Mouse (Mus musculus) heart, adult 2 months (tissue): ENCODE data around the gene Ptpn6. TPM values are rescaled to one million over a fixed set of nuclear protein-coding genes. Genes with fewer than 3 reads are reported as not detected.

Experiments
- DNase-seq, 2 experiments: peaks; one replicate each; pipeline ENCODE4 v3.0.0; 2021
- H3K27ac ChIP-seq: fragments of 200-600 bp; 2 replicates; pipeline ENCODE4 v1.8.1; 2022
- H3K27me3 ChIP-seq: fragments of 200-500 bp; 2 replicates; pipeline ENCODE4 v1.6.1; 2012; ENCODE audit warnings: mild to moderate bottlenecking, low read length, inconsistent platforms, mixed read lengths; ENCODE audit not compliant: control insufficient read depth, insufficient read depth
- H3K36me3 ChIP-seq: fragments of 200-500 bp; 2 replicates; pipeline ENCODE4 v1.6.1; 2012; ENCODE audit warnings: low read length, inconsistent platforms; ENCODE audit not compliant: control insufficient read depth, insufficient read depth
- H3K4me1 ChIP-seq: fragments of 200-500 bp; 2 replicates; pipeline ENCODE4 v1.6.1; 2011; ENCODE audit warnings: low read length; ENCODE audit not compliant: control insufficient read depth, insufficient read depth
- H3K4me3 ChIP-seq: fragments of 200-600 bp; 2 replicates; pipeline ENCODE4 v1.8.1; 2022
- H3K79me2 ChIP-seq: fragments of 200-500 bp; replicated peaks from 2 replicates; pipeline ENCODE4 v1.6.1; 2012; ENCODE audit warnings: mild to moderate bottlenecking, inconsistent platforms, low read length, moderate library complexity, mixed read lengths; ENCODE audit not compliant: control insufficient read depth, insufficient read depth
- H3K9ac ChIP-seq: fragments of 200-500 bp; 2 replicates; pipeline ENCODE4 v1.6.1; 2012; ENCODE audit warnings: low read depth, mild to moderate bottlenecking, control low read depth, inconsistent platforms, low read length, mixed read lengths
- CTCF ChIP-seq: fragments of 200-600 bp; IDR thresholded peaks from 2 replicates; pipeline ENCODE4 v1.8.1; 2022; ENCODE audit warnings: antibody characterized with exemption, mild to moderate bottlenecking, moderate library complexity
- EP300 ChIP-seq: fragments of 200-500 bp; IDR thresholded peaks from 2 replicates; pipeline ENCODE4 v1.6.1; 2011; ENCODE audit warnings: low read depth, low read length, control low read depth; ENCODE audit not compliant: insufficient read depth
- POLR2A ChIP-seq: fragments of 200-500 bp; IDR thresholded peaks from 2 replicates; pipeline ENCODE4 v1.6.1; 2011; ENCODE audit warnings: mild to moderate bottlenecking, low read depth, low read length, control low read depth; ENCODE audit not compliant: insufficient read depth
- WGBS: fragments of 180-500 bp; shearing (Covaris S2); methylation state at CpG from one replicate; pipeline ENCODE4 v1.1.7; 2018; 5-methylcytosine and 5-hydroxymethylcytosine counted together
- intact Hi-C: fragments of 180-260 bp; cut with DNase I; formaldehyde crosslinking; loops from one replicate; pipeline ENCODE4 v1.15.1; 2025
- polyA plus RNA-seq: library from polyadenylated mRNA; depleted of rRNA; stranded (reverse); fragments of >200 nt; gene quantifications from 2 replicates; pipeline ENCODE4 v1.2.3, GENCODE M21; 2012
- total RNA-seq, 2 experiments: library from RNA; stranded (reverse); gene quantifications; 2 replicates each; pipeline ENCODE4 v1.2.3; 2021

Gene Ptpn6
- total and polyA plus RNA-seq, 3 experiments: 3.1 to 8.2 (median 4.4) TPM

DNA sequence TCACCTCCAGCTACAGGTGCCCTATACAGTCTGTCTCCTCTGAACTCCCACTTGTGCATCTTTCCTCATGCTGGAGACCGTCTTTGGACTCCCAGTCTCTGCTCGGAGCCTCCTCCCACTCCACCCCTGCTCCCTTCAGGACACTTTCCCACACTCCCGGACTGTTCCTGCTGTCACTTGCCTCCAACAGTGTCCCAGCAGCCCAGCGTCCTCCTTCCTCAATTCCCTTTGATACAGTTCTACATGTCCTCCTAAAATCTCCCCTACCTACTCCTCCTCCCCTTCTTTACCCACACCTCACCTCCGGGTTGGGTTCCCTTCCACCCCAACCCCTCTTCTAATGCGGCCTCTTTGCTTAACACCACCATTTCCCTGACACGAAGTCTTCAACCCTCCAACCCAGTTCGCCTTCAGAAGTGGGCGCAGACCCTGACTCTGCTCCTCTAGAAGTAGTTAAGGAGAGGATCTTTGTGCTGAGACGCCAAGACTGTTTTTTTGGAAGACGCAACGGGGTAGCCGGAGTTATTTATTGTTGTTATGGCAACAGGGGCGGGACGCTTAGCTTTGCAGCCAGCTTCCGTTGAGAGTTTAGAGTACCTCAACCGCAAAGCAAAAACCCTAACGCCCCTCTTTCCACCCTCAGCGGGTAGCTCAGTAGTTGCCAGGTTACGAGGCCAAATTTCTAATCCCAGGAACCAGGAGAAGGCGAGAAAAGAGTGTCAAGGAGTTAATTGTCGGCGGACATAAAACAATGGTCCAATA lies 40.9 kb upstream of the Ptpn6 start, which contains the start of gene Lrrc23:
Lrrc23 (minus strand) TSS at position 506 of the 762 bp plus-strand sequence.
- H3K36me3 ChIP-seq: no peaks in the 10 kb centered on the region
- no peaks in the 10 kb centered on the region; the same call in 1 of the 2 replicates for H3K27me3 ChIP-seq
- H3K4me3 ChIP-seq: peak within 1 kb of the TSS; percentile 43
- H3K4me1 ChIP-seq: peaks cover 1% of the 10 kb centered on the region; the same call in 1 of the 2 replicates
- no peak within 1 kb of the TSS for H3K27ac ChIP-seq
- under 1% methylated on average over 23 of the region's 23 CpGs for WGBS
- peak within 1 kb of the TSS; percentile 6; the same call in 1 of the 2 replicates for H3K9ac ChIP-seq
- no peaks in the 10 kb centered on the region for H3K79me2 ChIP-seq
- TF ChIP-seq POLR2A: no peak
- no peak for TF ChIP-seq CTCF
- TF ChIP-seq EP300: no peak
- intact Hi-C loops: no loop called here
- DNase-seq: peak; percentile 55 to 65

DNA sequence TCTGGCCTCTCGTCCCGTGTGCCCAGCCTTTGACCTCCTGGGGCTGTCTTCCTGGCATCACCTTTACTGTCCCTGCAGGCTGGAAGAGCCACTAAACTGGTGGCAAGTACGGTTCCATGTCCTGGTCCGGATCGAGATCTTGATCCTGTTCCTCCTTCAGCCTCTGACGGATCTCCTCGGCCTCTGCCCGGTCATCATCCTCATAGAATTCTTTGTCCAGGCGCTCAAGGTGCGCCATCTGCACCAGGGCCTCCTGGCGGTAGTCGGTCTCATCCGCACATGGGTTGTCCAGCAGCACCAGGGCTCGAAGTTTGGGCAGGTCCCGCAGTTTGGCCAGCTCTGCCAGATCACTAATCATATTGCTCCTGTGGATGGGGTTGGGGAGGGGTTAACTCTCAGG lies 32.0 kb upstream of the Ptpn6 start:
- no peak overlapping the region for H3K9ac ChIP-seq
- intact Hi-C loops: no loop called here
- H3K36me3 ChIP-seq: no peaks in the 10 kb centered on the region
- TF ChIP-seq CTCF (no peak), POLR2A (no peak), EP300 (no peak)
- no peak overlapping the region for H3K4me3 ChIP-seq
- no peaks in the 10 kb centered on the region for H3K4me1 ChIP-seq
- H3K27ac ChIP-seq: no peak overlapping the region
- H3K27me3 ChIP-seq: peaks cover 3% of the 10 kb centered on the region; the same call in 1 of the 2 replicates
- DNase-seq: no peak
- H3K79me2 ChIP-seq: no peaks in the 10 kb centered on the region
- 87% methylated on average over 15 of the region's 15 CpGs for WGBS

DNA sequence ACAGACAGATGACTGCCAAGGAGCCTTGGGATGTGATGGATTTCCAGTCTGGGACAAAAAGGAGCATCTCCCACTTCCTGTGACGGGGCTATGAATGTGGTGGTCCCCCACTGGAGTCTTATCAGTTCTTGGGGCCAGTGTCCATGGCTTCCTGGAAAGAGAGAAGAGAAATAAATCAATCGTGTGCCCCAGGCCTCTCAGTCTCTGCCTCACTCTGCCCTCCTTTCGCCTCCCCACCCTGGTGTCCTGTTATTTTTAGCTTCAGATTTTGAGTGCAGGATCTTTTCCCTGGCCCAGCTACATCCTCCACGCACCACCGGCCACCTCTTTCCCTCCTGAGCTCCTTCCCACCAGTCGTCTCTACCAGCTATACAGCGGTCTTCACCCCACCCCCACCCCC lies 31.5 kb upstream of the Ptpn6 start:
- no peaks in the 10 kb centered on the region for H3K36me3 ChIP-seq
- TF ChIP-seq EP300: no peak
- no peak overlapping the region for H3K9ac ChIP-seq
- no peak overlapping the region for H3K27ac ChIP-seq
- intact Hi-C loops: no loop called here
- 46% methylated on average over 7 of the region's 7 CpGs for WGBS
- no peaks in the 10 kb centered on the region for H3K4me1 ChIP-seq
- no peak overlapping the region for H3K4me3 ChIP-seq
- no peaks in the 10 kb centered on the region for H3K79me2 ChIP-seq
- peaks cover 3% of the 10 kb centered on the region; the same call in 1 of the 2 replicates for H3K27me3 ChIP-seq
- no peak for DNase-seq

DNA sequence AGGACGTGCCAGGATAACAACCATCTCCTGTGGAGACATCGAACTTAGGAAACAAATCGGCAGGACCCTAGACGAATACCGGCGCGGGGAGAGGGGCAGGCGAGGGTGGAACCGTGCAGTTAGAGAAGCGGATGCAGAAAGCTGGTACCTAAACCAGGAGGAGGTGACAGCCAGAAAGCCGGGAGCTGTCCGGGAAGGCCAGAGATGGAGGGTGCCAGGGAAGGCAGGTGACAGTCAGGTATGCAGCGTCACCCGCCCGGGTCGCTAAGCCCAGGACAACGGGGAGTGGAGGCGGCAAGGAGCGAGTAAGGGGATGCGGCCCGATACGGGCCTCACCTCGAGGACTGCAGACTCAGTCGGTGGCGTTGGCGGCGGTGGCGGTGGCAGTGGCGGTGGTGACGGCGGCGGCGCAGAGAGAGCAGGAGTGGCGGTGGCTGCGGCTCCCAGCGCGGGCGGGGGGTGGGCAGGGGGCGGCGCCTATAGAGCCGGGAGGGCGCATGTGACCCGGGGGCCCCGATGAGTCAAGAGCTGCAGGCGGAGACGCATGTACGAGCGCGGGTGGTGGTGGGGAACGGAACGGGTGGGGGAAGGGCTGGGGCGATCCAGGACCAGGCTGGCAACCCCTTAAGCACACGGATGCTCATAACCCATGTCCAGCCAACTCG lies 30.7 kb upstream of the Ptpn6 start, which contains the start of gene Eno2:
Eno2 (minus strand) TSS at position 573 of the 665 bp plus-strand sequence.
- intact Hi-C loops: no loop called here
- Histone ChIP-seq H3K79me2 (no peaks in the 10 kb centered on the region), H3K9ac (peak within 1 kb of the TSS; percentile 74), H3K4me1 (no peaks in the 10 kb centered on the region), H3K27ac (peak within 1 kb of the TSS; percentile 33; the same call in 1 of the 2 replicates), H3K4me3 (peak within 1 kb of the TSS; percentile 51), H3K36me3 (no peaks in the 10 kb centered on the region), H3K27me3 (peaks cover 3% of the 10 kb centered on the region; the same call in 1 of the 2 replicates)
- 1% methylated on average over 52 of the region's 54 CpGs for WGBS
- DNase-seq: peak; percentile 47 to 51
- TF ChIP-seq POLR2A (no peak), EP300 (no peak), CTCF (no peak)

DNA sequence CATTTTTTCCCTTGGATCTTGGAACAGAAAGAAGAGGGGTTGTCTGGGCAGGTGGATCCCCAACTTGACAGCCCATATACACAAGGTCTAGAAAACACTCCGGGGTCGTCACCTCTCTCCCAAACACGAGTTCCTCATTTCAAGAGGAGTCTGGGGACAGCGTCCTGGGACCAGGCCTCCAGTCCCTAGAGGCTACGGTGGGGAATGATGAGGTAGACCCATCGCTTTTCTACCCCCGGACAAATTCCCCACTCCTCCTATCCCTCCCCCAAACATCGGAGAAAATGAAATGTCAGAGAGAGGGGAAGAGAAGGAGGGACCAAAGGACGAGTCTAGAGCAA lies 30.2 kb upstream of the Ptpn6 start:
- Histone ChIP-seq H3K79me2 (no peaks in the 10 kb centered on the region), H3K36me3 (no peaks in the 10 kb centered on the region), H3K27me3 (peaks cover 3% of the 10 kb centered on the region; the same call in 1 of the 2 replicates), H3K9ac (no peak overlapping the region), H3K27ac (no peak overlapping the region), H3K4me3 (peak overlapping the region; percentile 51), H3K4me1 (no peaks in the 10 kb centered on the region)
- TF ChIP-seq EP300 (no peak), CTCF (no peak), POLR2A (no peak)
- no peak for DNase-seq
- 20% methylated on average over 9 of the region's 9 CpGs for WGBS
- intact Hi-C loops: no loop called here
